Mouse (Mus musculus): ENCODE results near the gene Prlhr.

Prlhr gene

DNA sequence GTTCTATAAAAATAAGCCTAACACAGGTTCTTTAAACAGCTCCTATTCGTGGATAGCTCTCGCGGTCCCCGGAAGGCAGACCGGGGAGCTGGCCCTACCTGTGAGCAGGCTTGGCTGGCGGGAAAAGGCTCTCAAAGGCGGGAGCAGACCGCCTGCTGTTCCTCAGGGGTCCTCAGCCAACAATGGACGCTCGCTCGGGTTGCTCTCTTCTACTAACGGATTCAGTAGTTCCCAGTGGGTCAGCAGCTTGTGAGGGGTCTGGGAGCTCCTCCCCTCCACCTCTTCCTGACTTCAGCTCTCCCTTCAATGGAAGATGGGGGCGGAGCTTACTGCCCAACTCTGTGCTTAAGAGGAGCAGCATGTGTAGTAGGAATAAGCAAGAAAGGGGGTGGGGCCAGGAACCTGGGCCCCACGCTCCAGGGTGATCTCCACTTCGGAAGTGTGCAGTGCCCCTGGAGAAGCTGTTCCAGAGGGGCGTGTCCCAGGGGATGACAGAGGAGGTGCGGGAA, at the start of gene Prlhr:
TSS of gene Prlhr (minus strand) at position 51 of the 509 bp plus-strand sequence.
- CTCF ChIA-PET = interaction anchor here (0.7 to 1.0 kb wide), 2 partner anchors 74 to 85 kb away, joined by 3 to 5 read pairs; no protein-coding TSS in a partner anchor

GRCm38 (mm10) chr19:60515064-60515463, 47.0 kb upstream of the Prlhr start:
- CTCF ChIA-PET = no interaction called here

GRCm38 (mm10) chr19:60513431-60513830, 45.3 kb upstream of the Prlhr start:
- CTCF ChIA-PET = no interaction called here

GRCm38 (mm10) chr19:60500209-60500608, 32.1 kb upstream of the Prlhr start:
- CTCF ChIA-PET = no interaction called here

GRCm38 (mm10) chr19:60497171-60497570, 29.1 kb upstream of the Prlhr start:
- CTCF ChIA-PET = no interaction called here

DNA sequence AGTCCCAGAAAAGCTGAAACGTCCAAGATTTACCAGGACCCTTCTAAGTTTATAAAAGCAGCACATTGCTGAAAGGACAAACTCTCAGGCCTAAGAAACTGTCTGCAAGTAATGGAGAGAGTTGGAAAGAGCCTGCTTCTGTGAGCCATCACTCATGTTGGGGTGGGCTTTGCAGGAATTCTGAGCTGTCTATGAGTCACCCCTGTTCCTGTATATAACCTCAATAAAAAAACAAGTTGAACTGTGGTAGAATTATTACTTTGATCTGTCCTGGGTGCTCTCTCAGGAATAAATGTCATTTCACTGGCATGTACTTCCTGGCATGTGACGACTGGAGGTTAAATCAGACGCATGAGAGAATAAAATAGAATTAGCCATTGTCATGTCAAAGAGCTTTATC, 27.7 kb upstream of the Prlhr start:
- CTCF ChIA-PET = no interaction called here

- CTCF ChIA-PET = interaction anchor here (1.2 kb wide), 1 partner anchor 13 kb away, joined by 3 read pairs; no protein-coding TSS in a partner anchor
Observed at GRCm38 (mm10) chr19:60489566-60489965, 21.5 kb upstream of the Prlhr start.

DNA sequence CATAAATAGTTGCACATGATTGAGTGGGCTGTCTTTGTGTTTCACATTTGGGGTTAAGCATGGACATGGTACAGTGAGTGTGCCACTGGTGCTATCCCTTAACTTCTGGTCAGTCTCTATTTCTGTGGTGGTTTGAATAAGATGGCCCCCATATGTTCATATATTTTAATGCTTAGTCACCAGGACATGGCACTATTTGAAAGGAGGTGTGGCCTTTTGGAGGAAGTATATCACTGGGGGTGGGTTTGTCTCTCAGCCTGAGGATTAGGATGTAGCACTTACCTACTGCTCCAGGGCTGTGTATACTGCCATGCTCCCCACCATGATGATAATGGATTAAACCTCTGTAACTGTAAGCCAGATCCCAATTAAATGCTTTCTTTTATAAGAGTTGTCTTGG, 17.2 kb upstream of the Prlhr start:
- CTCF ChIA-PET = no interaction called here

- CTCF ChIA-PET = no interaction called here
Observed at GRCm38 (mm10) chr19:60478859-60479258, 10.8 kb upstream of the Prlhr start.

DNA sequence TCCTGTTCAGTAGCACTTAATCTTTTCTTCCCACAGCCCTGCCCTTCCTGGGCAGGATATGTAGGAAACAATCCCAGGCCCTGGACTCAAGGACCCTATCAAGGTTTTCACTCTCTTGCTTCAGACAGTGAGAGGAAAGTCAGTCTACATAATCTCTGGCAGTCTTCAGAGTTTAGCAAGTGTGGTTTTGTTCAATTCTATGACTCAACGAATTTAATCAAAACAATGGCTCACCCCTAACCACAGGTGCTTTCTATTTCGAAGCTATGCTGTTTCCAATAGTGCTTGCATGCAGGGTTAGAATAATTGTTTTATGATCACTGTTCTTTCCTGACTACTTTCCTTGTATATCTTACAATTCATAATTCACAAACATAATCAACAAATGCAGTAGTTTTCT, 9.7 kb upstream of the Prlhr start:
- CTCF ChIA-PET = no interaction called here

- CTCF ChIA-PET = interaction anchor here (1.0 kb wide), 1 partner anchor 85 kb away, joined by 5 read pairs; no protein-coding TSS in a partner anchor
Observed at GRCm38 (mm10) chr19:60468846-60469245, 742 bp upstream of the Prlhr start.

- CTCF ChIA-PET = interaction anchor here (0.5 to 0.9 kb wide), 3 partner anchors 75 to 141 kb away, joined by 3 to 4 read pairs (median 3); no protein-coding TSS in a partner anchor
Observed at GRCm38 (mm10) chr19:60467588-60468007, 506 bp downstream of the Prlhr start.

DNA sequence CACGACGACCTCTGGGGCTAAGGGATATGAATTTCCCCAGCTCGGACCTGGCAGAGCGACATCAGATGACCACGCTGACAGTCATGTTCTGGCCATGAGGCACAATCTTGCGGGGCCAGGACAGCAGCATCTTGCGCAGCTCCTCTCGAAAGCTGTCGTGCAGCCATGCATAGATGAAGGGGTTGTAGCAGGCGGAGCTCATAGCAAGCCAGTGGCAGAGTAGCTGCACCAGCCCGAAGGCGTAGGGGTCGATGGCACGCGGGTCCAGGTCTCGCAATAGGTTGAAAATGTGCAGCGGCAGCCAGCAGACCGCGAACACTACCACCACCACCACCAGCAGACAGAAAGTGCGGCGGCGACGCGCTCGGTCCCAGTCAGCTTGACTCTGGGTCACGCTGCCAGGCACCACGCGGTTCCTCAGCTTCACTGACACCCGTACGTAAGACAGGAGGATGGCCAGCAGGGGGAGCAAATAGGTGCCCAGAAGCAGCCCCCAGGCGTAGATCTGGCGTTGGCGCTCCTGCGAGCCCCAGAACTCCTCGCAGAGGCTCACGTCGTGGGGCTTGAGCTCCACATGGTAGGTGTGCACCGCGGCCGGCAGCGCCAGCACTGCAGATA, 1.0 kb downstream of the Prlhr start:
- CTCF ChIA-PET = interaction anchor here (0.5 to 0.9 kb wide), 3 partner anchors 75 to 142 kb away, joined by 3 to 4 read pairs (median 3); no protein-coding TSS in a partner anchor

DNA sequence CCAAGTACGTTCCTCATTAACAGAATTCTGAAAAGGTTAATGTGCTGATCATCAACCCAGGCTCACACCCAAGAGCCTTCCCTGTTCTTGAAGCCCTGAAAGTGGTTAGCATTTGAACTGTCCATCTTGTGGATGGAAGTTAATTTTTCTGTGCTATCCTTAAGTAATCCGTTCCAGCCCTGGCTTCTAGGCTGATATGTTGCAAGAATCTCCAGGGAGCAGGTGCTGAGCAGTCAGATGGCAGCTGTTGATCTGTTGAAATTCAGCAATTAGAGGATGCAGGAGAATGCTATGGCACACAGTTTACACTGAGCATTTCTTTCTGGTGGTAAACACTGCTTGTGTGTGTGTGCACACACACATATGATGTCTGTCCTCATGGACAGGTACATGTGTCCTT, 2.4 kb downstream of the Prlhr start:
- CTCF ChIA-PET = no interaction called here

DNA sequence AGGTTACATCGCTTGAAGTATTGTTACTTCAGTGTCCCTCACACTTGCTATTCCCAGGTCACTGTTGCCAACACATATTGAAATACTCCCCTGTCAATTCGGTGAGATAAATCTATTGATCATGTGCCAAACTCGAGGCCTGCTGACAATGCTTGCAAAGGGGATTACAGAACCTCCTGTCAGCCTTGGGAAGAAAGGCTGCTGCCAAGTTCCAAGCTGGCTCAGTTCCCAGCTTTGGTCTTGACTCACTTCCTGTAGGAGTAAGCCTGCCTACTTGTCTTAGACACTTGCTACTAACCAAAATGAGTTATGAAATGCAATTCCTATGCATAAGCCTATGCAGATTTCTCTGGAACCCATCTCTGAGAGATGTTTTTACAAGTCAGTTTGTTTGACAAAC, 4.2 kb downstream of the Prlhr start:
- CTCF ChIA-PET = interaction anchor here (0.6 kb wide), 1 partner anchor 22 kb away, joined by 3 read pairs; no protein-coding TSS in a partner anchor

GRCm38 (mm10) chr19:60463440-60463839, 4.7 kb downstream of the Prlhr start:
- CTCF ChIA-PET = interaction anchor here (0.6 kb wide), 1 partner anchor 22 kb away, joined by 3 read pairs; no protein-coding TSS in a partner anchor

DNA sequence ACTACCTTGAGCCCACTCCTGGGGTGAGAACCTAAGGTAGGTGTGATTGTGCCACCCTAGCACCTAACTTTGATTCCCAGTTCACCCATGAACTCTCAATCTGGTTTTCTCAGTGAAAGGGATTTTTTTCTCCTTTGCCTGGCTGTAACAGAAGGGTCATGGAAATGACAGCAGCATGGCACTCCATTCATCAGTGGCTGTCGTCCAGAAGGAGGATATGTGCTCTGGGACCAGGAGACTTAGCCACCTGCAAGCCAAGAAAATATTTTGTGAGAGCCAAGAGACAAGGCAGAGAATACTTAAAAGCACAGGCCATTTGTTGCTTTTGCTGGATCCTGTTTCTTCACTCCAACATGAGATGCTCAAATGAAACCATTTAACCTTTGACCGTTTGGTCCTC, 6.6 kb downstream of the Prlhr start:
- CTCF ChIA-PET = no interaction called here

GRCm38 (mm10) chr19:60459680-60460079, 8.4 kb downstream of the Prlhr start:
- CTCF ChIA-PET = no interaction called here

DNA sequence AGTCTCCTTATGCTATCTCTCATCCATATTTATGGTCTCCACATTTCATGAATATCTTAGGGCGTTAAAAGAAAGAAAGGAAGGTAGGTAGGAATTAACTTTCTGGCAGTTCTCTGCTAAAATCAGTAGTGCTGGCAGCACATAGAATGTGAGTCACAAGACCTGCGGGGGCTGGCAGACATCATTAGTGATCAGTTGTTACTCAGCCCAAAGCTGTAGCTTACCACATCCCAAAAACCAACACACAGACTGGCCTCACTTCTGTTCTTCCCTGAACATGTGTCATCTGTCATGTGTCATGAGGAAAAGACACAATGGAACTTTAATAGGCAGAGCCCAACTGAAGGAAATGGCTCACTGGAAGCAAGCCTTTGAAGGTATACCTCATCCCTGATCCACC, 9.0 kb downstream of the Prlhr start:
- CTCF ChIA-PET = no interaction called here

DNA sequence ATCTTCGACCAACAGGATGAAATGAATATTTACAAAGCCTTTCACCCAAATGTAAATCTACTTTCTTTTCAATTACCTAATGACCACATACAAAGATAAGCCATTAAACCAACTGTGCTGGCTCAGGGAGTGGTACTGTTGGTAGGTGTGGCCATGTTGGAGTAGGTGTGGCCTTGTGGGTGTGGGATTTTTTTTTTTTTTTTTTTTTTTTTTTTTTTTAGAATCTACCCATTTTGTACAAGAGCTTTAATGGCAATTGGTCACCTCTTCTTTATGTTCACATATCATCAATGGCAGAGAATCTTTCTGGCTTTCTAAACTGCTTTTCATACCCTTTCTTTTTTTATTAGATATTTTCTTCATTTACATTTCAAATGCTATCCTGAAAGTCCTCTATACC, 12.3 kb downstream of the Prlhr start:
- CTCF ChIA-PET = interaction anchor here (0.6 kb wide), 2 partner anchors 118 to 1214 kb away, joined by 5 to 6 read pairs; no protein-coding TSS in a partner anchor

- CTCF ChIA-PET = no interaction called here
Observed at GRCm38 (mm10) chr19:60440531-60440930, 27.6 kb downstream of the Prlhr start.

- CTCF ChIA-PET = no interaction called here
Observed at GRCm38 (mm10) chr19:60440083-60440482, 28.0 kb downstream of the Prlhr start.

DNA sequence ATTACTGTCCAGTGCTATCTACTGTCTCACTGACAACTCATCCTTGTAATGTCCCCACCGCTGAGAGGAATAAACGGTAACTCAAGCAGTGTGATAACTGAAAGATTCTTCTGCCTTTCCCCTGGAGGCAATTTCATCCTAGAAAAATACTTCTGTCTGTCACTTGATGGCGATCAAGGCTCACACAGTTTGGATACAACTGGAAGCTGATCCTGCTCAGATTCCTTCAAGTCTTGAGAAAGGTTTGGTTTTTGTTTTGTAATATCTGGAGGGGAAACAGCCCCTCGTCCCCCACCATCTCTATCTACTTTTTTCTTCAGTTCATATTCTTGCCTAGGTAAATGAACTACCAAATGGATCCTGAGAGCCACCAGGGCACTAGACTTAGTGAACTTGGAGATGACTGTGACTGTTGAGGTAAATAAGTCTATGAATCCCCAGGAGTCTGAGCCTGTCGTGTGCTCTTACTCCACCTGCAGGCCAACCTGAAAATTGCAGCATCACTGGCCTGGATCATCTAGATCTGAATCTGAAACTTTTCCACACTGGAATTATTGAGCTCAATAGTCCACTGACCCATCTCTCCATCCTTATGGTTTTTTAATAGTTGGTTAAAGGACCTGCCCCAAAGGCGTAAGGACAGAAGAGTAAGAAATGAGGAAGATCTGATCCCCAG, 30.4 kb downstream of the Prlhr start:
- CTCF ChIA-PET = interaction anchor here (0.7 kb wide), 1 partner anchor 1218 kb away, joined by 7 read pairs; no protein-coding TSS in a partner anchor
